Comparison of ENCODE assay signal across 32 mouse cellular contexts in the genomic region with DNA sequence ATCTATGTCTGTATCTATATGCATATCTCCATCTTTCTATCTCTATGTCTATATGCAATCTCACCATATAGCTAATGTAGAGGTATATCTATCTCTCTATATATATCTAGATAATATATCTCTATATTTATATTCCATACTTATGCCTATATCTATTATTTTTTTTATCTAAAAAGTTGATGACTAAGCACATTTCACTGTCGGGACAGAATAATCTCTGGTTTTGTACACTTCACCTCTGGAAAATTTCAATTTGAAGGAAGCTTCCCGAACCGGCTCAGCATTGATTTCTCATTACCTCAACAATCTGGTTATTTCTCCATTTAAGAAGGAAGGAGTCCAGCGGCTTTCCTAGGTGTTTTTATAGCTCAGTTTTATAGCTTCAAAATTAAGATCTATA.
"Had no signal": no experiment of that assay in that cellular context is flagged by ENCODE, and none has a peak within 500 bp of the region (broad histone marks: within the 10 kb centered on the region; RNA-seq: fewer than 3 reads in every experiment).

No protein-coding gene starts in this region.

- H3K27me3 ChIP-seq: limb, embryonic 12.5 days; limb, embryonic 13.5 days; limb, embryonic 15.5 days; liver, embryonic 12.5 days; liver, embryonic 13.5 days; liver, embryonic 15.5 days; lung, embryonic 15.5 days; megakaryocyte, embryonic 14.5 days; midbrain, embryonic 12.5 days; midbrain, embryonic 13.5 days; midbrain, embryonic 15.5 days; neural tube, embryonic 12.5 days had no signal

- H3K9ac ChIP-seq: limb, embryonic 12.5 days; limb, embryonic 13.5 days; limb, embryonic 15.5 days; liver, embryonic 12.5 days; liver, embryonic 13.5 days; liver, embryonic 14.5 days; liver, embryonic 15.5 days; liver, postnatal 0 days; lung, embryonic 14.5 days; lung, embryonic 15.5 days; midbrain, embryonic 12.5 days; midbrain, embryonic 13.5 days; midbrain, embryonic 15.5 days; neural tube, embryonic 12.5 days had no signal

- H3K36me3 ChIP-seq: limb, embryonic 10.5 days; limb, embryonic 12.5 days; limb, embryonic 13.5 days; limb, embryonic 15.5 days; liver, embryonic 12.5 days; liver, embryonic 13.5 days; liver, embryonic 15.5 days; lung, embryonic 15.5 days; midbrain, embryonic 10.5 days; midbrain, embryonic 12.5 days; midbrain, embryonic 13.5 days; midbrain, embryonic 15.5 days; neural tube, embryonic 12.5 days had no signal

- H3K4me2 ChIP-seq: limb, embryonic 12.5 days; limb, embryonic 13.5 days; limb, embryonic 15.5 days; liver, embryonic 11.5 days; liver, embryonic 12.5 days; liver, embryonic 13.5 days; liver, embryonic 15.5 days; lung, embryonic 14.5 days; lung, embryonic 15.5 days; midbrain, embryonic 11.5 days; midbrain, embryonic 12.5 days; midbrain, embryonic 13.5 days; midbrain, embryonic 15.5 days; neural tube, embryonic 12.5 days had no signal

- H3K4me3 ChIP-seq: limb, embryonic 10.5 days; limb, embryonic 12.5 days; limb, embryonic 13.5 days; limb, embryonic 15.5 days; liver, embryonic 12.5 days; liver, embryonic 13.5 days; liver, embryonic 15.5 days; lung, embryonic 15.5 days; midbrain, embryonic 10.5 days; midbrain, embryonic 12.5 days; midbrain, embryonic 13.5 days; midbrain, embryonic 15.5 days; myocyte; neural tube, embryonic 12.5 days had no signal

- H3K4me1 ChIP-seq: limb, embryonic 15.5 days; liver, embryonic 12.5 days; liver, embryonic 13.5 days; liver, embryonic 15.5 days; megakaryocyte, embryonic 14.5 days; midbrain, embryonic 12.5 days; midbrain, embryonic 13.5 days; midbrain, embryonic 15.5 days had no signal

- H3K27ac ChIP-seq: limb, embryonic 10.5 days; limb, embryonic 12.5 days; limb, embryonic 13.5 days; limb, embryonic 15.5 days; liver, embryonic 12.5 days; liver, embryonic 13.5 days; liver, embryonic 14.5 days; liver, embryonic 15.5 days; lung, embryonic 15.5 days; macrophage; midbrain, embryonic 10.5 days; midbrain, embryonic 12.5 days; midbrain, embryonic 13.5 days; midbrain, embryonic 15.5 days; neural tube, embryonic 12.5 days had no signal

- ATAC-seq: liver, embryonic 12.5 days; liver, postnatal 0 days; lung, postnatal 0 days; midbrain, embryonic 13.5 days; midbrain, embryonic 15.5 days; midbrain, embryonic 16.5 days had no signal

- H3K9me3 ChIP-seq: limb, embryonic 10.5 days; limb, embryonic 12.5 days; limb, embryonic 13.5 days; limb, embryonic 15.5 days; liver, embryonic 15.5 days; lung, embryonic 15.5 days; midbrain, embryonic 10.5 days; midbrain, embryonic 13.5 days; midbrain, embryonic 15.5 days; neural tube, embryonic 12.5 days had no signal

- DNase-seq: left cerebral cortex, postnatal 4 days; liver; liver, embryonic 13.5 days; liver, postnatal 0 days; lung, adult 18-20 months; lung, adult 2 months; lung, postnatal 10 days; lung, postnatal 14 days; lung, postnatal 36 days; lung, postnatal 4 days; midbrain, embryonic 14.5 days had no signal
